Mouse (Mus musculus) MEL-GATA-1-ER (cell line): ENCODE measurements around the gene Evx2.

Source experiments
- DNase-seq: peaks from one replicate; pipeline ENCODE4 v3.0.0-alpha.2; 2012; ENCODE audit warnings: low read depth; ENCODE audit errors: extremely low read depth

Gene Evx2

GRCm38 (mm10) chr2:74659507-74660005, at the start of gene Evx2:
Evx2 (minus strand) TSS chr2:74659557.
- no peak for DNase-seq

GRCm38 (mm10) chr2:74708676-74709075, 49.3 kb upstream of the Evx2 start:
- DNase-seq = no peak

DNA sequence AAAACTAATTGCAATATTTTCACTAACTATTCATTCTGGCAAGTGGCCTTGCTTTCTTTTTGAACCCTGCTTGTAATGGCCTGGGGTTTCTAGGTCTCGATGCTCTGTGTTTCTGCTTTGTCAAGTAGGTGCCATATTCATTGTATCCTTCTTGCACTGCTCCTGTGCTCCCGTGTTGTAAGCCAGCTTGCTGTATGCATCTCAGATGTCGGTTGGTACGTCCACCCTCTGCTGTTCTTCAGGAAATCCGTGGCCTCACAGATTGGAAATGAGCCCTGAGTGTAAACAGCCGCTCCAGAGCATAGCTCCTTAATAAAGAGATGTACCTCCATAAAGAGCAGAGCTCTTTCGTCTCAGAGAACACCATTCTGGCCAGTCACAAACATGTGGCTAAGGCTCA, 48.2 kb upstream of the Evx2 start:
- no peak for DNase-seq

GRCm38 (mm10) chr2:74706393-74706960, 47.1 kb upstream of the Evx2 start:
- DNase-seq = no peak

DNA sequence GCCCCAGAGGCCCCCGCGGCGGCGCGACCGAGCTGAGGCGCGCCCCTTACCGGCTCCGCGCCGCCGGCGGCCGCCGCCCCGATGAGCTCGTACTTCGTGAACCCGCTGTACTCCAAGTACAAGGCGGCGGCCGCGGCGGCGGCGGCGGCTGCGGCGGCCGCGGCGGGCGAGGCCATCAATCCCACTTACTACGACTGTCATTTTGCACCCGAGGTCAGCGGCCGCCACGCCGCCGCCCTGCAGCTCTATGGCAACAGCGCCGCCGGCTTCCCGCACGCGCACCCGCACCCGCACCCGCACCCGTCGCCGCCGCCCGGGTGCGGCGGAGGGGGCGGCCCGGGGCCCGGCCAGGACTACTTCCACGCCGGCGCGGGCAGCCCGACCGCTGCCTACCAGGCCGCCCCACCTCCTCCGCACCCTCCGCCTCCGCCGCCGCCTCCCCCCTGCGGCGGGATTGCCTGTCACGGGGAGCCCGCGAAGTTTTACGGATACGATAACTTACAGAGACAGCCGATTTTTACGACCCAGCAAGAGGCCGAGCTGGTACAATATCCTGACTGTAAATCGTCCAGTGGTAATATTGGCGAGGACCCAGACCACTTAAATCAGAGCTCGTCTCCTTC, 46.2 kb upstream of the Evx2 start:
- DNase-seq = no peak

GRCm38 (mm10) chr2:74704999-74705466, 45.7 kb upstream of the Evx2 start:
- no peak for DNase-seq

DNA sequence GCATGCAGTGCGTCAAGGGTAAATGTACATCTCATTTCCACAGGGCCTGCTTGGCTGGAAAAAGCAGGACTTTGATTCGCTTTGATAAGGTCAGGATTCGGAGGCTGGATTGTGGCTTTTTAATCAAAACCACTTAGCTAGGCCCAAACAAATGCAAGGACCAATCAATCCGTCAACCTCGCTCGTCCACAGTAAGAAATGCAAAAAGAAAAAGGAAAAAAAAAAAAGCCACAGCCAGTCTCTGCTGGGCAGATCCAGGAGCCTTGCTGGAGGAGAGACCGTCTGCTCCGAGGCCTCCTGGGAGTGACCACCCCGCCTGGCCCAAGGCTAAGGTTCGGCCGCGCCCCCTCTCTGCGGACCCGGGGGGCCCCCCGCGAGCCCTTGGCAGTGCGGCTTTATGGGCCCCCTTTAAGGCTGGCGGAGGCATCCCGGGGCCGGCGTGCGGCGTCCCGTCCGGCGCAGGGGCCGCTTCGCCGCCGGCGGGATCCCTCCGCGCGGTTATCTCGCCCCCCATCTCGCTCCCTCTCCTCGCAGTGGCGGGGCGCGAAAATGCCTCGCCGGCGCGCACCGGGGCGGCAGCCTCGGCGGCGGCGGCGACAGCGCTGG, 45.1 kb upstream of the Evx2 start, which contains the start of gene Hoxd8:
TSS of gene Hoxd8 (plus strand) at position 223 of the 606 bp plus-strand sequence.
- DNase-seq = no peak

- no peak for DNase-seq
Observed at GRCm38 (mm10) chr2:74703720-74704392, 44.5 kb upstream of the Evx2 start.

GRCm38 (mm10) chr2:74703317-74703716, 44.0 kb upstream of the Evx2 start:
- no peak for DNase-seq

DNA sequence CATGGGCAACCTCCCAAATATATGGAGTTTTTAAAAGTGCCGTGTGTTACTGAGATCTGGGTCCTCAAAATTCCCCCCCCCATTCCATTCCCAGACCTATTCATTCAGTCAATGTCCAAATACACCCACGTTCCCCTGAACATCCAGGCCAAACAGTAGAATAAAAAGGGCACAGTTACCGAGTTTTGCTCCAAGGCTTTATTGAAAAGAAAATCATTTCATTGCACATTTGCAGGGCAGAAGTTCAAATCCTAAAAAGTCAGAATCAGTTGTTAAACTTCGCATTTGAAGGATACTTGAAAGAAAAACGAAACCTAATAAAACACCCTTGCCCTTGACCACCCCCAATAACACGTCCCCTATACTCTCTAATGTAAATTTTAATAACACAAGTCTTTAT, 43.5 kb upstream of the Evx2 start:
- DNase-seq = no peak

DNA sequence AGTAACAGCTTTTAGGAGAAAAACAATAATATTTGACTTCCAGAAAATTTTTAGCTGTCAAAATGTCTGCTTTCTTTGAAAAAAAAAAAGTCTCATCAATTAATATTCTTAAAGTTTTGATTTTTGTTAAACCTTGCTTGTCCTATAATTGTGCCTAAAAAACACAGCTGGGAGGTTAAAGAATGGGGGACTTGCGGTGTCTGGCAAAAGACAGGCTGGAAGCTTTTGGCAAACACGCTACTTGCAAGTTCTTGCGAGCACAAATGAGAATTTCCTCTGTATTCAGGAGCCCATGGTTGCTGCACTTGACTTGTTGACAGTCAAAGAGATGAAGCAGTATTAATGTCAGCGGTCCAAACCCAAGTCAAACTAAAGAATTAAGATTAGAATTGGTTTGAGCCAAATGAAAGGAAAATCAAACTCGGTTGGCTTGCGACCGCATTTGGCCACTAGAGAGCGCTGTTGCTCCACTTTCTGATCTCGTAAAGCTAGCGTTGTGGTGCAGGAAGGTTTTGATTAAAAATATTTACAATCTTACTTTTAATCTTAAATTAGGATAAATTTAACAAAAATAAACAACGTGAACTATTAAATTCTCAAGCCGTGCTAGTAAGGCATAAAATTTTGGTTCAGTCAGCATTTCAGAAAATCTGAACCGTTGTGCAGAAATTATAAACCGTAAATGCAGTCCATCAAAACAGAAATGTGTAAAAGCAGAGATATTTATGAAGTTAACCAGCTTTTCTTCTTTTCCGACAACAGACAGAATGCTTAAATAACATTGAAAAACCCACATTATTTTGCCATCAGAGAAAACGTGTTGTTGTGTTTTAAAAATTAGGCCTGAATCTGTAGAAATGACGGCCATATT, 42.8 kb upstream of the Evx2 start:
- DNase-seq = peak; percentile 19

DNA sequence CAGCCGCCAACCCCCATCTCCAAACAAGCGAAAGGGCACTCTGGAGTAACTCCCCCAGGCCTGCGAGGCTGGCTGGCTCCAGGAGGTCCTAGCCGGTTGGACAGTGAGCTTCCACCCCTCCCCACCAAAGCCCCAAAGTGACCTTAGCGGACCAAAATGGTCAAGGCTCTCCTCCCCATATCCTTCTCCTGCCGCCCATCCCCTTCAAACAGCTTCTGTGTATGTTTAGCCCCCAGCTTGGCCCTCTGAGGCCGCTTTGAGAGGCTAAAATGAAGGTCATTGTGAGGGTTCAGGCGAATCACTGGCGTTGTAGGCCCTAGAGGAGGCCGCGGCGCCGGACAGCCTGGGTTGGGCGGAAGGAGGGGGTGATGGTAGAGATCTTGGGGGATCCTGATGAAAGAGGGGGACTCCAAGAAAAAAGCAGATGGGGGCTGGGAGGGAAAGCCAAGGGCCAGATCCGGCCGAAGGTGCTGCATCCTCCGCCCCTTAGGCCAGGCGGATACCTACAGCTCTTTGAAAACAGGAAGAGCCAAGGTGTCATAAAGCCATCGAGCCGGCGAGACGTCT, 41.3 kb upstream of the Evx2 start:
- DNase-seq = no peak

GRCm38 (mm10) chr2:74699664-74700545, 40.5 kb upstream of the Evx2 start:
- no peak for DNase-seq

- no peak for DNase-seq
Observed at GRCm38 (mm10) chr2:74699053-74699430, 39.7 kb upstream of the Evx2 start.

GRCm38 (mm10) chr2:74698201-74699052, 39.1 kb upstream of the Evx2 start:
- DNase-seq = no peak

GRCm38 (mm10) chr2:74697567-74698121, 38.3 kb upstream of the Evx2 start, which contains the start of gene Hoxd9:
Hoxd9 (plus strand) TSS chr2:74697727.
- no peak for DNase-seq

DNA sequence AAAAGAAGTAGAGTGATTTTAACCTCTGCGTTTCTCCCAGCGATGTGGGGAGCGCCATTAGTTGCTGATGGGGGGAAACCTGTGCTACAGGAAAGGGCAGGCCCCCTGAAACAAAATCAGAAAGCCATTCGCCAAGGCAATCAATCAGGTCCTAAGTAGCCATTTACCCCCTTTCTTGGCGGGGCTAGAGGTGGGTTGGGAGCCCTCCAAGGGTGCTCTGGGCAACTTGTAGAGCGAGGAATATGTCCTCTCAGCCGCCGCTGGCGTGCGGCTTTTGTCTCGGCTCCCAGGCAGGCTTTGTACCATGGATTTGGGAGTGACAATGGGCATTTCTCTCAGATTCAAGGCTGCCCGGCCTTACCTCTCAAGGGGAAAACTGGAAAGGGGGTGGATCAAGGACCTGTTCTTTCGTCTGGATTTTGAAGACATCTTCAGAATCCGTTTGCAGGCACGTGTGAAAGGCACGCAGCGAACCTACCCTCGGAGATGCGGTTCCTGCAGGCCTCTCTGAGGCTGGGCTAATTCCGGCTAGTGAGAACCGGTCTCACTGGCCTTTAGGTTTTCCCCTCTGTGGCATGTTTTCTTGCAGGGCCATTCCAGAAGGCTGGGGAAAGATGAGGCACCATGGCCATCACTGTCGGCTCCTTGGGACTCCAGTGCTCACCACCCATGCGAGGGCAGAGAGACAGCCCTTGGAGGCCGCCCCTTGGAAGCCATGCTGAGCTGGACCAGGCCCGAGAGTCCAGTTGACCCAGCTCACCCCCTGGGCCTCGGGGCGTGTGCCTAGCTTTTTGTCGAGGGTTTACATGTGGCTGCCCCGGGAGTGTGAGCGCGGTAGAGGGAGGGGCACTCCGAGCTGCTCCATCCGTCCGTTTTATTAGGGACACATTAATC, 37.3 kb upstream of the Evx2 start:
- no peak for DNase-seq
